Mouse (Mus musculus): ENCODE measurements around the gene Kdm5b.

Kdm5b gene

GRCm38 (mm10) chr1:134651268-134651850, 91.4 kb downstream of the Kdm5b start:
- DNase-seq = peak in 1 of 2 experiments; percentile 25

- DNase-seq = peak in 1 of 2 experiments; percentile 6
These were observed 92.0 kb downstream of the Kdm5b start for GRCm38 (mm10) chr1:134651851-134652398.

- no peak for DNase-seq
These were observed 93.8 kb downstream of the Kdm5b start for GRCm38 (mm10) chr1:134653603-134654257.

GRCm38 (mm10) chr1:134658841-134659240, 98.9 kb downstream of the Kdm5b start:
- no peak for DNase-seq

GRCm38 (mm10) chr1:134660163-134660562, 100.2 kb downstream of the Kdm5b start:
- DNase-seq = no peak

- DNase-seq = no peak
These were observed 111.5 kb downstream of the Kdm5b start for GRCm38 (mm10) chr1:134671234-134672070.

GRCm38 (mm10) chr1:134674312-134674711, 114.3 kb downstream of the Kdm5b start:
- DNase-seq = peak; percentile 21 to 50

GRCm38 (mm10) chr1:134679445-134679844, 119.5 kb downstream of the Kdm5b start:
- peak; percentile 35 to 39 for DNase-seq

GRCm38 (mm10) chr1:134680617-134681016, 120.6 kb downstream of the Kdm5b start:
- no peak for DNase-seq

- no peak for DNase-seq
These were observed 122.5 kb downstream of the Kdm5b start for GRCm38 (mm10) chr1:134682460-134682859.

Data from spleen, adult 18-20 months (tissue).